Mouse (Mus musculus): ENCODE measurements around the gene Supt20.
"Not testable (repeated sequence)": the region's sequence is repeated elsewhere in the genome, so short reads cannot be mapped to it uniquely, and the experiment has no call there.

Supt20 gene

DNA sequence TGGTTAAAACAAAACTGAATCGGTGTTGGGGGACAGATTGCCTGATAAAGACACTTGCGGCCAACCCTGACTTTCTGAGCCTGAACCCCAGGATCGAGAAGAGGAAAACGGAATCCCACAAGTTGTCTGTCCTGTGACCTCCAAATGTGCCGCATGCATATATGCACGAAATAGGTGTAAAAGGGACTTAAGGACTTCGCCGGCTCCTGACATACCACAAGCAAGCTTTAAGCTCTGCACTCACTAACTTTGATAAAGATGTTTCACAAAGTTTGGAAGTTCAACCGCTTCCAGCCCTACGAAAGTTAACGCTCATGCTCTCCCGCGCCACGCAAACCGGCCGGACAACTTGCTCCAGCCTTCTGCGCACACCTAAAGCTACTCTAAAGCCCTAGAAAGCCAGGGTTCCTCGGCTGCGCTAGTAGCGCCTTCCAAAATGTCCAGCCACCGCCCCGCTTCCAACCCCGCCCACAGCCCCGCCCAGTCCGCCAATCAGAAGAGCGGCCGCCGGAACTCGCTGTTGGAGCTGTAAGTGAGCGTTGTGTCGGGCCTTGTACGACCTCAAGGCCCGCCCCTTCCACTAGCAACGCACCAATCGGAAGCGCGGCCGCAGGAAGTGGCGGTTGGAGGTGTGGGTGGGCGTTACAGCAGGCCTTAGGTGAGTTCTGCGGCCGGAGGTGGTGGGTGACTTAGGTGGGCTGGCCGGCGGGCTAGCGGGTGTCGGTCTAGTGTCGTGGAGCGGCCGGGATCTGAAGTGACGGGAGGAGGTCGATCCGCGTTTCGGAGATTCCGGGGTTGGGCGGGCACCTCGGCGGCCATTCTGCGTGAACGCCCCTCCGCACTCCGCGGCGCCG lies at the start of gene Supt20:
Gene Supt20 (plus strand): TSS at position 606 of the 854 bp plus-strand sequence.
- peak; percentile 89 for DNase-seq

DNA sequence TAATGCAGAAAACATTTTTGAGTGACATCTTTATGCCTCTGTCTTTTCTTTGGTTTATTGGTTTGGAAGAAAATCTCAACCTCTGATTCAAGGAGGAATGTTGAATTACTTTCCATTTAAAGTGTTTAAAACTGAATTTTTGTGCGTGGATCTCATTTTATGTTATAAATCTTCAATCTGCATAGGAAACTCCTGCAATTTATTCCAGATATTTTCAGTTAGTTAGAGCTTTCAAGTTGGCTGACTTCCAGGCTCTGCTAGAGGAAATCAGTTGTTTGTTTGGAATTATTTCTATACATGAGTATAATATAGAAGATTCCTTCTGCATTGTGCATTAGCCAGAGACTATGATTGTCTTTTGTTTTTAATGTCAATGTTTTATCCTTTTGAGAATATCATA lies 49.8 kb upstream of the Supt20 start:
- DNase-seq: no peak

DNA sequence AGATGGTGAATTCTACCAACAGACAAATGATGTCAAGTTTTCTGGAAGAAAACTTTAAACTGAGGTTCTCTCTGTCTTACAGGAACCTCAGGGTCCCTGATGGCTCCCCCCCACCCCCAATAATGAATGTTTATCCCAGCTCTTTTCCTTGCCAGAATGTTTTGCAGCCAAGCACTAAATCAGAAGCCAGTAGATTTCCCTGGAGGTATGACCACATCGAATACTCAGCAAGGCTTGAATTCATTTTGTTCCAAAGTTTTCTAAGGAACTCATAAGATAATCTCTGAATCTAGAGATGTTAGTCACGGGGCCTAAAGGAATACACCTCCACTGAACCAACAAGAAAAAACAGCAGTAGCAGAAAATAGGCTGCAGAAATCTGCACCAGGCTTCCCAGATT lies 45.0 kb upstream of the Supt20 start:
- no peak for DNase-seq

DNA sequence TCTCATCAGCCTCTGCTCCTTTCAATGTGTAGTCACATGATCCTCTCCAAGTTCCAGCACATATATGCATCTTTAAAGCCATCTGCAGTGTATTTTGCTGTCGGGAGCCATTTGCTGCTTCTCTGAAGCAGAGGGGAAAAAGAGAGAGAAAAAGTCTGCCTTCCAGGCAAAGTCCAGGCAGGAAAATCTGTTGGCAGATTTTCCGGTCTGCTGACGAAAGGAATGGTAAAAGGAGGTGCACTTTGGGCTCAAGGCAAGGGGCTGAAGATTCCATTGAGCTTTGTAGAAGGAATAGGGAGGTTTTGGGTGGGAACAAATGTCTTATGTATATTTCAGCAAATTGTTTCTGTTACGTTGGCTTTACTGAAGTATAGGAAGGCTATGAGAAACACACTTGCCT lies 41.0 kb upstream of the Supt20 start:
- DNase-seq: no peak

DNA sequence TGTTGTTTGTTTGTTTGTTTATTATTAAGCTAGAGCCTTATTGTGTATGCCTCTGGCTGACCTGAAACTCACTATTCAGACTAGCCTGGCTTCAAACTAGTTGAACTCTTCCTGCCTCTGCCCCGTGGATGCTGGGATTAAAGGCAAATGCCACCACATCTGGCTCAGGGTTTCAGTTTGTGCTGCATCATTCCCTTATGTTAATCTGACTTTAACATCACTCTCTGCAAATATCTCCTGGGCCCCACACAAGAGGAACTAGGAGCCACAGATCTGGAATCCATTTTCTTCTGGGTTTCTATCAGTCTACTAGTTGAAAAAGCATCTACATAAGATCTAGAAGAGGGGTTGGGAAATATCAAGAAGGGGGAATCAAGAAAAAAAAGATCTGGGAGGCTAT lies 38.4 kb upstream of the Supt20 start:
- DNase-seq: no peak

DNA sequence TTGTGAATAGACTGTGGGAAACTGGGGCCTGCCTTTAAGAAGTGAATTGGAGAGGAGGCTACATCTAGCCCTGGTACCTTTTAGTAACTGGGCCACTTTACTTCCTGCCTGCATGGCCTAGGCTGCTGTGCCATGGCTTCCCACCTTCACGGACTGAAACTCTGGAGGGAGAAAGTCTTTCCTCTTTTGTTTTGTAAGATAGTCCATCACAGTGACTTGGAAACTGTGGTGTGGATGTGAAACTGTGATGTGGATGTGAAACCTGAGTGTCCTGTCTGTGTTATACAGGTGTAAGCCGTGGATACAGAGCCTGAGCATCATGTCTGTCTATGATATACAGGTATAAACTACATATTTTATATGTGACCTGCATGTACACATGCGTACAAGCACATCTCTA lies 35.5 kb upstream of the Supt20 start:
- no peak for DNase-seq

DNA sequence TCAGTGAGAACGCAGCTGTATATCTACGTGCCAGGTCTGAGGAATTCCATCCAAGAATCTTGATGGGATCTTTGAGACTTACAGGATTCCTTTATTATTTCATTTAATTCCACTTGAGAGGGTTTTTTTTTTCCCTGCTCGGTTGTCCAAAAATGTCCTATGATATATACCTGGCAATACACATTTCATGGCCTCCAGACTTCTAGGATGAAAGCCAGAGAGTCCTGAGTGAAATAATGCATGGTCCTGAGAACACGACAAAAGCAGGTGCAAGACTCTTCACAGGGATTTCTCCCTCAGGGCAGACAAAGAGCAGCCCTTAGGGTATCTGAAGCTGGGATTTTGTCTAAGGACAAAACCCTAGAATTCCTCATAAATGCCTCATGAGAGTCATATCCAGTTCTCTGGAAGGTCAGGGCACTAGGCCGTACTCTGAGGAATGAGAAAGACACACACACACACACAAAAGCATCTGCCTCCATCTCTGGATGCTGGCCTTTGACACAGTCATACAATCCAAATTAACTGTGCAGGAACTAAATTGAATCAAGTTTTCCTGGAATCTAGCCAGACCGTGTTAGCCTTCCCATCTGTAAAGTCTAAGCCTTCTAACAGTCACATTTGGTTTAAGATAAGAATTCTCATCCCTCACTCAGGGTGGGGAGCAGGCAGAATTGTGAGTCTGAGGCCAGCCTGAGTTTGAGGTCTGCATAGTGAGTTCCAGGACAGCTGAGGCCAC lies 34.5 kb upstream of the Supt20 start:
- DNase-seq: no peak

DNA sequence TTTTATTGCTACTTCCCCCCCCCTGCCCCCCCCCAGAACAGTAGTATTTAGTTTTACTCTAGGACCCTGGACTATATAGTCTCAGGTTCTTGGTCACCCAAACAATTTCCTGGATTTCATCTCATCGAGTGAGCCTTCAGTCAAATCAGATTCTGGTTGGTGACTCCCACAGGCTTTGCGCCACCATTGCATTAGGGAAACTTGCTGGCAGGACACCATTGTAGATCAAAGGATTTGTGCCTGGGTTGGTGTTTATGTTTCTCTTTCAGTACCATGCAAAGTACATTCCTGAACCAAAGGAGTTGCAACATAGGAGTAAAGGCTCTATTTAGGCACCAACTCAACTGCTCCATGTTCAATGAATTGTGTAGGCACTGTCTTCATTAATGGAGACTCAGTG lies 32.9 kb upstream of the Supt20 start:
- DNase-seq: no peak

DNA sequence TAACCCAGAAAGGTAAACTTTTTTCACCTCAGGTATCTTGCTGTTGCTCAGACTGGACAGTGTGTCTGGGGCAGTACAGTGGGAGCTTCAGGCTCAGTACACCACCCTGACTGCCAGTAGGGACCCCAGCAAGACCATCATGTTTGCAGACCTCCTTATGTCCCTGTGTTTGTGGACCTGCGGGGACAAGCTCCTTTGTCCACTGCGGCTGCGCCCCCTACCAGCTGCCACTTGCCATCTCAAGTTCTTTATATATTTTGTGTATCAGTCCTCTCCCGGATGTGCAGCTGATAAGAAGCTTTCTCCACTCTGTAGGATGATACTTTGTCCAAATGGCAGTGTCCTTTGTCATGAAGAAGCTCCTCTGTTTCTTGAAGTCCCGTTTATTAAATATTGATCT lies 30.2 kb upstream of the Supt20 start:
- DNase-seq: no peak

DNA sequence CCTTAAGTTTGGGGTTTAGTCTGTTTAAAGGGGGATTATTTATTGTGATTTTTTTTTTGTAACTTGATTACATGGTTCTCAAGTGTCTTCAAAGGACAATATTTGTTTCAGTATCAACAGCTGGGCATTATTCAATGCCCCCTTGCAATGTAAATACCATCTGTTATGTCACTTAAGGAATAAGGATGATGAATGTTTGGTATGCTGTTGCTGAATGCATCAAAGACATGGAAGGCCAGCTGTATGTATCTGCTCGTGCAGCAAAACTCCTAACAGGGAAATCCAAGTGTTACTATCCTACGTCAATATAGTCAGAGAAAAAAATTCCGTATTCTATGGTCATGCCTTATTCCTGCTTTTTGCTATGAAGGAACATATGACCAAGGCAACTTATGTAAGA lies 24.5 kb upstream of the Supt20 start:
- DNase-seq: no peak

DNA sequence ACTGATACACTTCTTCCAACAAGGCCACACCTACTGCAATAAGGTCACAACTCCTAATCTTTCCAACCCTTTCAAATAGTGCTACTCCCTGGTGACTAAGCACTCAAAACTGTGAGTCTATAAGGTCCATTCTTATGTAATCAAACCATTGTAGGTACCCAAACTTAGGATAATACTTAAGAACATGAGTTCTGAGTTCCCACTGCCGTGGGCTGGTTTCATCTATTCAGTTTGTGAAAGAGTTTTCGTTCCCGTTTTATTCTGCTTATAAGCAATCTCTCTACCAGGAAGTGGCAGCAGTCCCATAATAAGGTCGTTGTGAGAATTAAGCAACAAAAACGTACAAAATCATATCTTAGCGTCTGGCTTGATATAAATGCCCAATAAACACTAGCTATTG lies 23.9 kb upstream of the Supt20 start:
- no peak for DNase-seq

DNA sequence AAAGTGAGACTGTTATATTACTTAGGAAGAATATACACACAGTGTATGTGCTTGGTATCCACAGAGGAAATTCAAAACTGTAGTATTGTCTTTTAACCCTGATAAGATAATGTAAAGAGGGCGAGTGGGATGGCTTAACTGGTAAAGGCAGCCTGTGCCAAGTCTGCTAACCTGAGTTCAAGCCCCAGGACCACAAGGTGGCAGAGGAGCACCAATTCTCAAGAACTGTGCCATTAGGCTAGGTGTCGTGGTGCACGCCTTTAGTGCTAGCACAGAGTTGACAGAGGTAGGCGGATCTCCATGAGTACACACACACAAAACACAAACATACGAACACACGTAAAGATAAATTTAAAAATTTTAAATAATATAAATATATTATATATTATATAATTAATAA lies 23.0 kb upstream of the Supt20 start:
- DNase-seq: no peak

DNA sequence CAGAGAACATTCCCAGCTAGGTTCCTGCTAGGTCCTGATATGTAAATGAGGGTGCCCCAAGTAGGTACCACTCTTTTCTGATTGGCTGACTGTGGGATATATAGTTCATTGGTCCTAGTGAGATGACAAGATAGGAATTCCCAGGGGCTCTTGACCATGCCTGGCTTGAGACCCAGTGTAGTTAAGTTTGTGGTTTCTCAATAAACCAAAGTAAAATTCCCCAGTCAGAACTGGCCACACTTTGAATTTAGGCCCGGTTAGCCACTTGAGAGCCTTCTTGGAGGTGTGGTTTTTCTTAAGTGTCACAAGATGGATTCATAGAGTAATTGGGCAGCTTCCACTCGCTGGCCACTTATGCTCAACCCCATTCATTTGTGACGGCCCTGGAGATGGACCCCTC lies 20.5 kb upstream of the Supt20 start:
- no peak for DNase-seq

DNA sequence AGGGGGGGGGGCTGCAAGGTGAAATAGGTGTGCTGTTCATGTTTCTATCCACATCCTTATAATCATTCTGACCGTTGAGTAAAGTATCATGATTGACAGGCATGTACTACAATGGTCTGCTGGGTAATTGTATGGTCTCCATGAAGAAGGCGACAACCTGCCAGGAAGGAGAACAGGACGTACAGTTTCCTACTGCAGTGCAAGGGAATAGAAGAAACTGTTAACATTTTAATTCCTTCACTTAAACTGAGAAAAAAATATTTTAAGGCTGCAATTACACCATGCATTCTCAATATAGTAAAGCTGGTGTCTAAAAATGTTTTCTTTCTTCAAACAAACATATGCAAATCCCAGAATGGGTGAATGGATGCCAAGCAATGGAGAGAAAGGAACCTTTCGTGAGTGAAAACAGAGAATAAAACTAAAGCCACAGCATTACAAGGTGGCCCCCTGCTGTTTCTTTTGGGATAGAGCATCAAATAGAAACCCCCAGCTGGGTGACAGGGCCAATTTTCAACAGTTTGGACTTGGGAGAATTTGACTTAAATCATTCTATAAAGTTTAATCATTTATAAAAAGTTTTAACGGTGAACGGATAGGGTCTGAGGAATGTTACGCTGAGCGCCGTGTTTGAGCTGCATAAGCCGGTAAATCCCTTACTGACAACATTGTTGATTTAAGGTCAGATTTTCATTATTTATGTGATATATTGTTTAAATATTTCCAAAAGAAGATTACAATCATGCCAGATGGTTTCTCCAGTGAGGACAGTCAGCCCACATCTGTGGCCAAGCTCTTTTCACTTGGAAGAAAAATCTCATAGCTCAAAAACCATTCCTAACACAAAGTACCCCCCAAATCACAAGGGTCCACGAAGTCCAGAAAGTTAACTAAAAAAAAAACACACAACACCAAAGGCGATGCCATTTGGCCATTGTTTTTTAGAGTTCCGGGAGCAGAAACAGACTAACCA lies 19.8 kb upstream of the Supt20 start:
- peak; percentile 55 for DNase-seq

DNA sequence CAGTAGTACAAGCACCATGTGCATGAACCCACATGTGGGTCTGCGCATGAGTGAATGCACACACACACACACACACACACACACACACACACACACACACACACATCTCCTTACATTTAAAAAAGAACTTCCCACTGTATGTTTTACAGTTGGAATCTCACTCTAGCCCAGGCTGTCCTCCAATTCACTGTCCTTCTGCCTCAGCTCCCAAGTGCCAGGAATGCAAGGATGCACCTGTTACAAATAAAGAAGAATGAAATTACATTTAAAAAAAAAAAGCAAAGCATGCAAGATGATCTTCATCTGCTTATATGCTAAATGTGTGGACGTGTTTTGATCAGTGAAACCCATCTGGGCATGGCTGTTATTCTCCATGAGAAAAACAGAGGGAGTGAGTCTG lies 15.8 kb upstream of the Supt20 start:
- DNase-seq: peak; percentile 16

DNA sequence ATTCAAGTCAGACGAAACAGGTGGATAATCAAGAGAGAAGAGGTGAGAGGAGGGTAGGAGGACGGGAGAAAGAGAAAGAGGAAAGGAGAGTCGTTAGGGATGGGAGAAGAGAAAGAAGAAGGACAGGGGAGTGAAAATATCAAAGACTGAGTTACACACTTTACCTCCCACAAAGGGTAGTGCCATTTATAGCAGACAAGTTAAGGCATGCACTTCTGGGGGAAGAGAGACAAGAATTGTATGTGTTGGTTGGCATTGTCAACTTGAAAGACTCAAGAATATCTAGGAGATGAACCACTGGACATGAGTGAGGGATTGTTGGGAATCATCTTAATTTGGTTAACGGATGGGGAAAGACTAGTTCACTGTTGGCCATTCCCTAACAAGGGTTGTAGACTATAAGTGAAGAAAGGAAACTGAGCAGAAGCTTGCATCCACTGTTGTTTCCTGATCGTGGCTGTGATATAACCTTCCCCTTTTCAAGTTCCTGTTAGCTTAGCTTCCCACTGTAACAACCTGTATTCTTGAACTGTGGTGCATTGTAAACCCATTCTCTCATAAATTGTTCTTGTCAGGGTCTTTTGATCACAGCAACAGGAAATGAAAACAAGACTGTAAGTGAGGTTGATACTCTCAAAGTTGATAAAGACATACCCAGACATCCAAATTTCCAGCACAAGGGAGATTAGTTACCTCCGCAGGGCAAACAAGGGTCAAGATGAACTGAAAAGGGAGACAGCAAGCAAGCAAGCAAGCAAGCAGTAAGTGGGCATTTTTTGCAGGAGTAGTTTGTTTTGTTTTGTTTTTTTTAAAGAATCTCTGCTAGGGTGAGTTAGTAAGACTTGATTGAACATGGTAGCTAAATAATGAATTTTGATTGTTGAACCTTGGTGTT lies 11.1 kb upstream of the Supt20 start:
- no peak for DNase-seq

DNA sequence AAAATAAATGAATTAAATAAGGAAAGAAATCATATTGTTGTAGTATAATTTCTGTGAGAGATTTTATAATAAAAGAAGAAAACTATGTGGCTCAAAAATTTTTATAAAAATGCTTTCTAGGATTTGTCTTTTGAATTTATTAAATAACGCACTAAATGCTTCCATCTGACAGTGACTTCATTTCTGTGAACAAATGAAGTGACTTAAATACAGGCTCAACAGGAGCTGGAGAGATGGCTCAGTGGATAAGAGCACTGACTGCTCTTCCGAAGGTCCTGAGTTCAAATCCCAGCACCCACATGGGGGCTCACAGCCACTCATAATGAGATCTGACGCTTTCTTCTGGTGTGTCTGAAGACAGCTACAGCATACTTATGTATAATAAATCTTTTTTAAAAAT lies 7.4 kb upstream of the Supt20 start:
- no peak for DNase-seq

DNA sequence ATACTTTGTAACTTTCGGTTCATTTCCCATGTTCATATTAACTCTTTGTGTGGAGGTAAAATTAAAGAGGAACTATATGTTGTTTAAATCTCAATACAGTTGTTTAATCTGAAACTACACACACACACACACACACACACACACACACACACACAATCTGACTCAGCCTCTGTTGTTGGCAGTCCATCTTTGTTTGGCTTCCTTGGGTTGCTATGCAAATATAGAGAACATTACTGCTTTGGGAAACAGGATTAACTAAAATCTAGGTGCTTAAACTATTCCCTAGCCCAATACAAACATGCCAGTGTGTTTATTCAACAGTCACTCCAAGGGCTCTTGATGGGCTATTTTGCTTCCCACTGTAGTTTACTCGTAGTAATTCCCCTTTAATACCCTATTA lies 5.4 kb upstream of the Supt20 start:
- no peak for DNase-seq

DNA sequence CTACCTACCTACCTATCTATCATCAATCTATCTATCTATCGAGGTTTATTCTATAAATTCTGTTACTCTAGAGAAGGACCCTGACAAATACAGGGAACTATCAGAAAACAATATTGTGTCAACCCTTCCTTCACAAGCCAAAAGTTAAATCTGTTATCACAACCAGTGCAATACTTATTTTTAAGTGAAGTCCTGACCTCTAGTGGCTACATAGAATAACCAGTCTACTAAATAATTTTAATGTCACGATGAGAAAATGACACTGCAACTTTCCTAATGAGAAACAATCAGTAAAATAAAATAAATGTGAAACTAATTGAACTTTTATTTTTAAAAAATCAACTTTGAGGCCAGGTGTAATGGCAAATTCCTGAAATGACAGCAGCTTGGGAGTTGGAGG lies 3.5 kb upstream of the Supt20 start:
- DNase-seq: no peak

DNA sequence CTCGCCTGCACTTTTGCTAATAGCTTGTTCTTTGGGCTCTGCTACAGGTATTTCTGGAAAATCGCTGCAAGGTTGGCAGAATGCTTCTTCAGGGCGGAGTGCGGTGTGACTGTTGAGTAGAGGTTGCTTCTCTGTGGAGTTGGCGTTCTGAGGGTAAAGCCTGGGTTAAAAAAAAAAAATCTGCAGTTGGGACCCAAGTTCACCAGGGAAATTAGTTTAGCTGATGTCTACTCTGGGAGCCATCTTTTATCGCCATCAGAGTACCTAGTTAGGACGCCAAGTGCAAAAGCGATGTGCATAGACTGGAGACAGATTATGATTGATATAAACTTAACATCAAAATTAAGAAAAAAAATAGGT lies 429 bp downstream of the Supt20 start:
- DNase-seq: no peak

DNA sequence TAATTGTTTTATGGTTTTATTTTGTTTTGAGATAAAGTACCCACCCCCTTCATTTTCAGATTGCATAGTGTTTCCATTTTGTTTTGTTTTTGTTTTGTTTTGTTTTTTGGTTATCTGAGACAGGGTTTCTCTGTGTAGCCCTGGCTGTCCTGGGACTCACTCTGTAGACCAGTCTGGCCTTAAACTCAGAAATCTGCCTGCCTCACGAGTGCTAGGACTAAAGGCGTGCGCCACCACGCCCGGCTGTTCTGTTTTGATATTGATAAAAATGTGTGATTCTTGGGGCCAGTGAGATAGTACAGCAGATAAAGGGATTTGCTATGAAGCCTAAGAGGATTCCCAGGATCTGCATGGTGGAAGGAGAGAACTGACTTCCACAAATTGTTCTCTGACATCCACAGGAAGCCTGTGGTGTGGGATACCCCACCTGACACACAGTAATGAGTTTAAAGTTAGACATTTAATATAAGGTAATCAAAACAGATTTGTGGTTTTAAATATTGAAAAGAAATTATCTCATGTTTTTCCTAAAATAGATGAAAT lies 7.2 kb downstream of the Supt20 start:
- no peak for DNase-seq

DNA sequence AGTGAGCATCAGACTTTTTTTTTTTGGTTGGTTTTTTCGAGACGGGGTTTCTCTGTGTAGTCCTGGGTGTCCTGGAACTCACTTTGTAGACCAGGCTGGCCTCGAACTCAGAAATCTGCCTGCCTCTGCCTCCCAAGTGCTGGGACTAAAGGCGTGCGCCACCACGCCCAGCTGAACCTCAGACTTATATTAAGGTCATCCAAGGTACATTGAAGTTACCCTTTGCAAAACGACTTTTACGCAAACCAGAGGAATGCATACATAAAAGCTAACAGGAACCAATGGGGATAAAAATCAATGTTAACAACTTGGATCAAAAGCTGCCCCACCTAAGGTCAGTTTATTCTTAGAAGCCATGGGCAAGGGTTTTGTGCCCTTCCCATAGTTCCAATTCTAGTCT lies 11.5 kb downstream of the Supt20 start:
- not testable (repeated sequence) for DNase-seq
